Mouse (Mus musculus) gonadal fat pad, adult 2 months (tissue): ENCODE results near the gene Ckap4. TPM values are rescaled to one million over a fixed set of nuclear protein-coding genes. Genes with fewer than 3 reads are reported as not detected.
"Not testable (repeated sequence)": the region's sequence is repeated elsewhere in the genome, so short reads cannot be mapped to it uniquely, and the experiment has no call there.

Experiments
- DNase-seq: peaks from one replicate; pipeline ENCODE4 v3.0.0-alpha.2; 2012; ENCODE audit warnings: low read depth
- polyA plus RNA-seq: library from polyadenylated mRNA; depleted of rRNA; stranded (reverse); fragments of >200 nt; gene quantifications from 2 replicates; pipeline ENCODE4 v1.2.3, GENCODE M21; 2012

The Ckap4 gene
- polyA plus RNA-seq, 1 experiment, result 18.9 TPM

GRCm38 (mm10) chr10:84549146-84549919 lies 15.5 kb upstream of the Ckap4 start:
- no peak for DNase-seq

DNA sequence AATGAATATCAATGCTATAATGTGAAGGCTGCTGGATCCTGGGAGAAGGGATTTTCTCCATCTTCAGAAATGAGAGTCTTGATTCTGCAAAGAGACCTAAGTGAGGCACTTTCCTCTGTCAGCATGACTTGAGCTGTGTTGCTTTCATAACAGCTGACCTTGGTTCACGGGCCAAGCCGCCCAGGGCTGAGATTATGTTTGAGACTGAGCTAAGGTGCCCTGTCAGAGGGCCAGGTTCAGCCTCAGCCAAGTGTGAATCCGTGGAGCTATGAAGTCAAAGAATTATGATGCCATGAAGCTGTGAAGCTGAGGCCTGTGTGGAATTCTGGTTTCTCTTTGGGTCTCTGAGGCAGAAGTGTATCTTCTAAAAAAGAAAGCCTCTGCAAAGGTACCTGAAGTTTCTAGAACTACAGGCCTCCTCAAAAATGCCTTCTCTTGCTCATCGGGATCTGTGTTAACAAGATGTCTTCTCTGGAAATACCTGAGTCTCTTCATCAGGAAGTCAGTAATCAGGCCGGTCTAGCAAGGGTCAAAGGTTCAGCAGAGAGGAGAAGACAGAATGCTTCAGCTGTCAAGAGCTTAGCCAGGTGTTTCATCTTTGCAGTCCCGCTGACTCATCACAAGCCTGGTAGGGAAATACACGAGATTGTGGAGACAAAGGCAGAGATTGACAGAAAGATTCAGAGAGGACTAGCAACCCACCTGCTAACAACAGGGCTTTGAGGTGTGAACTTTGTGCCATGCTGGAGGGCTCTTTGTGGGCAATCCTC lies 11.2 kb upstream of the Ckap4 start:
- DNase-seq, result peak; percentile 75

DNA sequence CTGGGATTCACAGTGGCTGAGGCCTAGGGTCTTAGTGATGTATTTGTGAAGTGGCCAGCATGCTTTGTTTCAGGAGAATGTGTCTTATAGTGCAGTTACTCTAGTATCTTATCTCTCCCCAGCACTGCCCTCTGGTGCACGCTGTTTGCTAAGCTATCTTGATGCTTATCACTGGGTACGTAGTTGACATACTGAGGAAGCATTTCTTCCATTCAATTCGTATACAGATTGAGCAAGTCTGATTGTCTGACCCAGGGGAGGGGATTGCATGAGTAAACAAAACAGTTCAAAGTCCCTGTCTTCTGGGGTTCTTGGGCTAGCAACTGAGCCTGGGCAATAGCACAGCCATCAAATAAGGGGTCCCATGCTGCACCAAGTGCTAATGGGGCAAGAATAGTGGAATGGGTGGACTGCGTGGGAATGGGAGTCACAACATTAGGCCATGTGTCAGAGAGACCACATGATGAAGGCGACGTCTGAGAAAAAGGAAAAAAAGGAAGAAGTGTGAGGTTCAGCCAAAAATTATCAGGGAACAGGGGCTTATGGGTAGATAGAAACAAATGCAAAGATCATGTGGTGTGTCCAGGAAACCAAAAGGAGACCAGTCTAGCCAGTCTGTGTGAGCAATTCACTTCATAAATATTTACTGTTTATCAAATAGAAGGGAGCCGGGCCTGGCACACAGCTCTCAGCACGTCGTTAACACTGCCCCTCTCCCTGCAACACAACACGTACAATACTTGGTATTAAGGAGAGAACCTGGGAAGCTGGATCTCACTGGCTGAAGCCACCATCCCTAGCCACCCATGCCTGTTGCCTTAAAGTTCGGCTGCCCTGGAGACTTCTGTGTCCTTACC lies 9.2 kb upstream of the Ckap4 start:
- no peak for DNase-seq

DNA sequence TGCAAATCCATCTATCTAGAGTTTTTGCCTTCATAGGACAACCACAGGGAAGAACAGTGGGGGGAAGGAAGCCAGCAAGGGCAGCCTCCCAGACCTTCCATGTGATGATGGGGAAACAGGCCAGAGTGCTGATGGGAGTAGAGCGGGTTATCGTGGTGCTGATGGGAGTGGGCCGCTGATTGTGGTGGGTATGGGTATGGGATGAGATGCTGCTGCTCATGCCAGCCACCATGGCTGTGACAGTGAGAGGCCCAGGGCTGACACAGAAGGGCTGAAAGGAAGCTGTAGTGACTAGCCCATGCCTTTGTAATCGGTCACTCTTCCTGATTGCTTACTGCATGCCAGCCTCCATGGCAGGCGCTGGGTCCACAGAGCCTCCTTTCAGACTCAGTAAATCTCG lies 5.8 kb upstream of the Ckap4 start:
- DNase-seq, result no peak

DNA sequence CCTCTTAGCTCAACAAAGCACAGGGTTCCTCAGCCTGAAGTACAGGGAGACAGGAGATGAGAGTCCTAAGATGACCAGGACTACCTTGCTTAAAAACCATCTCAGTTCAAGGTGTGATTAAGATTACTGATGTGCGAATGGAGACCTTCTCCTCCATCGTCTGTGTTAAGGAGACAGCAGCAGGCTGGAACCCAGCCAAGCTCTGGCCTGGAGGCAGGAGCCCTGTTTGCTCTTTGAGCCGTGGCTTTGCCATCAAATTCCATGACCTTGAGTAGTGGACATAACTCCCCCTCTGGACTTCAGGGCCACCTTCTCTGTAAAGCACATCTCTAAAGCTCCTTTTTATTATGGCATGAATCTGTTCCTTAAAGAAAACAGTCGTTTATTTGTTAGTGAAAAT lies 2.0 kb upstream of the Ckap4 start:
- DNase-seq, result no peak

- DNase-seq, result no peak
Measured at GRCm38 (mm10) chr10:84535458-84535857, 1.6 kb upstream of the Ckap4 start.

DNA sequence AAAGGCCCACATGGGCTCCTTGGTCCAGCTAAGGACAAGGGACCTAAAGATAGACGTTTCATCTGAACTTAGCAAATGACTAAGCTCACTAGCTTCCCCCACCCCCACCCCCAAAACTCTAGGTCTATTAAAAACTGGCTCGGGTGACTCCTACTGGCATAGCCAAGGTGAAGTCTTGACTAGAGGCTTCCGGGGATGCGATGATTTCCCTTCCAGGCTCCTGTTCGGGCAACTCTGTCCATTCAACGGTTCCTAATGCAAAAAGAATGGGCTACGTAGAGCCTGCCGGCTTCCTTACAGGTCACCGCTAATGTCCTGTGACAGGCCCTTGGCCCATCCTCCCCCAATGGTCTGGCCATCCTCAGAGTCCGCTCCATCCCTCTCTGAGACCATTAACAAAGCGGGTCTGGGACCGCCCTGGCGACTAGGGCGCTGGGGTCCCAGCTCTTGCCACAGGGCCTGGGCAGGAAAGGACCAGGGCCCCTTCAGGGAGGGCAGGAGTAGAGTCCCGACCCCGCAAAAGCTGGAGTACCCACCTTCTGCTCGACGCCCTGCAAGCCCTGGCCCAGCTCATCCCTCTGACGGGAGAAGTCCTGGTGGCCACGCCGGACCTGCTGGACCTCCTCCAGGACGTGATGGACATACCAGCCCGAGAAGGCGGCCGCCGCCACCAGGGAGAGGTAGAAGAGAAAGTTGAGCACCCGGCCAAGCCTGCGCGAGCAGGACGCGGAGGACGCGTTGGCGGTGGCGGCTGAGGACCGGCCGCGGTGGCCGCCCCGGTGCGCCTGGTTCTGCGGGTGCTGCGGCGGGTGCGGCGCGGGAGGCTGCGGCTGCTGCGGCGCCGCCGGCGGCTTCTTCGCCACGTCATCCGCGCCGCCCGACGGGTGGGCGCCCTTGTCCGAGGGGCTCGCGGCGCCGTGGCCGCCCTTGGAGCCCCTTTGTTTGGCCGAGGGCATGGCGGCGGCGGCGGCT lies 665 bp downstream of the Ckap4 start:
- DNase-seq, result no peak

DNA sequence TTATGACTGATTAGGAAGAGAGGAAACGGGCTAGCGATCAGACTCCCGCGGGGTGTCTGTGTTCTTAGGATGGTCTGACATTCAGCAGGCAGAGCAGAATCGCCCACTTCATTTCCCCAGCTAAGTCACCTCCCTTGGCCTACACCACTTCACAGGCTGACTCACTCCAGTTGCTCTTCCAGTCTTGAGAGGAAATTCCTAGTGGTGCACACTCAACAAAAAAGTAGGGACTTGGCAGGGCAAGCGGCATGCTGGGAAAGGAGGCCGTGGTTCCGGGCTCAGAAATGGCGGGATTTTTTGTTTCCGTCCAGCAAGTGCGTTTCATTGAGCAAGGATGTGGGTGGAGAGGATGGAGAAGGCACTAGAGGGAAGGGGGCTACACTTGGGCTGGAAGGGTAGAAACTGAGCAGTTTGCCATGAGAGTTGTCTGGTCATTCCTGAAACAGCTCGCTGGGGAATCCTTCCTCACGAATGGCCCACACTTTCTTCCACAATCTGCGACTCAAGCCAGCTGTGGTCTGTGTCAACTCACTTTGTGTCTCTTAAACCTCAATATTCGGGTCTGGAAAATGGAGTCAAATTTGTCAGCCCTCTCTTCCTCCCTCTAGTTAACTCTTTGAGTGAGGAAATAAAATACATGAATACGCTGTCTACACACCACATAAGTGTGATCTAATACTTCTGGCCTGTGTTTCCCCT lies 1.5 kb downstream of the Ckap4 start:
- DNase-seq, result no peak

GRCm38 (mm10) chr10:84531576-84531975 lies 2.3 kb downstream of the Ckap4 start:
- DNase-seq, result no peak

- no peak for DNase-seq
Measured at GRCm38 (mm10) chr10:84530388-84530787, 3.5 kb downstream of the Ckap4 start.

- no peak for DNase-seq
Measured at GRCm38 (mm10) chr10:84527631-84528030, 6.2 kb downstream of the Ckap4 start.

DNA sequence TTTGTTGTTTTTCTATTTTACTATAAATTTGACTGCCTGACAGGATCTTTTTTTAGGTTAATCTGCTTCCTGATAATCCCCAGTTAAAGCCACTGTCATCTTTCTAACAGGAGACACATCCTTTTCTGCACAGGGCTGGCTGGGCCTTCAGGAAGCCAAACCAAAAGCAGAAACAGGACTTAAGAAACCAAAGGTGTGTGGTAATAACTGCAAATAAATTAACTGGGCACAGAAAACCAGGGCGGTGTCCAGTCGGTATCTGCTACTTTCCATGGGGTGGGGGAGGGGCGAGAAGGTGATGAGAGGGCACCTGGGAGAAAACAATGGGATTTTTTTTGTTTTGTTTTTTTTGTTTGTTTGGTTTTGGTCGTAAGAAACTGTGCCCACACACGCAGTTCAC lies 6.8 kb downstream of the Ckap4 start:
- DNase-seq, result no peak

- DNase-seq, result no peak
Measured at GRCm38 (mm10) chr10:84526488-84526887, 7.4 kb downstream of the Ckap4 start.

DNA sequence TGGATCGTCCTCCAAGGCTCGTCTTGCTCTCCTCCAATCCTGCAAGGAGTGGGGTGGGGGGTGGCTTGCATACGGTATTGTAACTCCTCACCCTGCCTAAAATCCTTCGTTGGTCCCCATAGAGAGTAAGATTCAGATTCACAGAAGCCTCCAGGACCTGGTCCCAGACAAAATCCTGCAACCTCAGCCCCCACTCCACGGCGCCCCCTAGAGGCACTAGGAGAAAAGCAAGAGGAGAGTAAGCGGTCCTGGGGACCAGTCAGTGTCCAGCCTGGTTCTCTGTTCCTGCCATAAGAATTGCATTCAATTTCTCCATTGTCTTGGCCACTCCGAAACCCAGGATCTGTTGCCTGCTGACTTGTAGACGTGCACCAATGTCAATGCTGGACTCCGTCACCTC lies 10.2 kb downstream of the Ckap4 start:
- DNase-seq, result no peak

- DNase-seq, result peak; percentile 61
Measured at GRCm38 (mm10) chr10:84516414-84516927, 17.4 kb downstream of the Ckap4 start.

DNA sequence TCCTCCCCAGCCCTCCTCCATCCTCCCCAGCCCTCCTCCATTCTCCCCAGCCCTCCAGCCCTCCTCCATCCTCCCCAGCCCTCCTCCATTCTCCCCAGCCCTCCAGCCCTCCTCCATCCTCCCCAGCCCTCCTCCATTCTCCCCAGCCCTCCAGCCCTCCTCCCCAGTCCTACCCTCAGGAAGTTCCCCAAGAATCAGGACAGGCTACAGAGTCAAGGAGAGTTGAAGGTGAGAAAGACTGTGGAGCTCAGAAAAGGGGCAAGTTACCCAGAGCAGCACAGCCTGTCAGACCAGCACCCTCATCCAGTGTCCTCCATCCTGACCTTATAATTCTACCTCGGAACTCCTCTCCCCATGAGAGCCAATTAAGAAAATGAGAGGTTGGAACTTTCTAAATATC lies 17.9 kb downstream of the Ckap4 start:
- not testable (repeated sequence) for DNase-seq

GRCm38 (mm10) chr10:84515512-84515950 lies 18.3 kb downstream of the Ckap4 start:
- no peak for DNase-seq

- no peak for DNase-seq
Measured at GRCm38 (mm10) chr10:84514038-84514578, 19.8 kb downstream of the Ckap4 start.

DNA sequence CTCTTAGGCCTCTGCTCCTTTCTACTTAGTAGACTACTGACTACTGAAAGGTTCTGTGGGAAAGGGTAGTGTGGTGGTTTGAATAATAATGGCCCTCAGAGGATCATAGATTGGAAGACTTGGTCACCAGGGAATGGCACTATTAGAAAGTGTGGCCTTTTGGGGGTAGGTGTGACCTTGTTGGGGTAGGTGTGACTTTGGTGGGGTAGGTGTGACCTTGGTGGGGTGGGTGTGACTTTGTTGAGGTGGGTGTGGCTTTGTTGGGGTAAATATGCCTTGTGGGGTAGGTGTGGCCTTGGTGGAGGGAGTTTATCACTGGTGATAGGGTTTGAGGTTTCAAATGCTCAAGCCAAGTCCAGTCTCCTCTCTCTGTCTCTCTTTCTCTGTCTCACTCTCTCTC lies 21.1 kb downstream of the Ckap4 start:
- no peak for DNase-seq

GRCm38 (mm10) chr10:84508603-84509002 lies 25.3 kb downstream of the Ckap4 start:
- DNase-seq, result no peak
